ENCODE assay signal across 8 mouse cellular contexts in the genomic region with DNA sequence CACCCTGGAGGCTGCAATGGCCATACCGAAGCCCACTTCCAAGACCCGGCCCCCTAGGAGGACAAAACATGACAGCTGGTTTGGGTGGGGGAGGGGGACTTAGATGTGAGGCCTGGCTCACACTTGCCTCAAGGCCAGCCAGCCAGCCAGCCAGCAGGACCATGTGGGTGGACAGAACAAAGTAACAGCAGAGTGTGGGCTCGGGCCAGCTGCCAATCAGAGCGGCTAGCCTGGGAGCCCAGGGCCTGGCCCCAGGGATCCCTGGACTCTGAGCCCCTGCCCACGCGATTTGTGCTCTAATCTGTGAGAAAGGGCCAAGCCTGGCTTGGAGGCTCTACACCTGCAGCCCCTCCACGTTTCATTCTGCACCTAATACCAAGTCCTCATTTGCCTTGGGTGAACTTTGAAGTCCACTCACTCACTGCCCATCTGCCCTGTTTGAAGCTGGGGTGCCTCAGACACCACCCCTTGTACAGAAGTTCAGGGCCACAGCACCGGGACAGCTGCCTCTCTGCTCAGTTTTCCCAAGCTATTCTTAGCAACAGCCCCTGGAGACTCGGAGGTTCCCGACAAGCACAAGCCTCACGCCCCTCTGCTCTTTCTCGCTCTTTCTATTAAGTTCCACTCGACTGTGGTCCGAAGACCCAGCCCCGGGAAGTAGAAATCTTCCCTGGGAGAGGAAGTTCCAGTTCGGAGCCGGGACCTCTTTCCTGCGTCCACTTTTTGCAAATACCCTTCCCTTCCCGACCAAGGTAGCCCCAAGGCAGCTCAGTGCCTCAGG. TPM values are rescaled to one million over a fixed set of nuclear protein-coding genes. Genes with fewer than 3 reads are reported as not detected.
DNase-seq lines count a peak whose midpoint lies in the region; ATAC-seq and TF ChIP-seq lines count a peak whose summit lies in the region.

No protein-coding gene starts in this region.

- no peak for ATAC-seq in forebrain, embryonic 11.5 days (replicated peaks; ENCODE audit: low FRiP score)
- no peak for ATAC-seq in heart, embryonic 16.5 days (replicated peaks; ENCODE audit: extremely low read depth, insufficient read depth, low FRiP score)
- peak; percentile 3 for ATAC-seq in liver, embryonic 16.5 days (ENCODE audit: low read depth)

- peaks cover 7% of the 10 kb centered on the region for H3K79me3 ChIP-seq in C2C12 (ENCODE audit: low read depth)

- peaks cover 25% of the 10 kb centered on the region for H3K79me2 ChIP-seq in C2C12 (ENCODE audit: control insufficient read depth, insufficient read depth)

- no peak for TF ChIP-seq POLR2A in bone marrow, adult 2 months (IDR thresholded peaks at IDR 0.05; ENCODE audit: borderline replicate concordance, control insufficient read depth, low read depth, low read length)

- TF ChIP-seq CTCF in C2C12 (IDR thresholded peaks at IDR 0.05; ENCODE audit: control insufficient read depth, insufficient read depth, insufficient read length): no peak
- no peak for TF ChIP-seq CTCF in bone marrow, adult 2 months (IDR thresholded peaks at IDR 0.05; ENCODE audit: control insufficient read depth, insufficient read depth, low read length)

- H3K4me2 ChIP-seq in forebrain, embryonic 11.5 days (ENCODE audit: low read depth, low read length, severe bottlenecking): peak overlapping the region; percentile 85
- peak overlapping the region; percentile 75 for H3K4me2 ChIP-seq in heart, embryonic 16.5 days (ENCODE audit: low read depth, low read length)
- peak overlapping the region; percentile 81 for H3K4me2 ChIP-seq in liver, embryonic 16.5 days (ENCODE audit: low read depth, low read length)

- peak; percentile 73 for DNase-seq in forebrain, embryonic 11.5 days (ENCODE audit: low spot score)
- DNase-seq in kidney, postnatal 4 days: peak; percentile 62 to 80
- DNase-seq in retina, postnatal 1 day: peak; percentile 82
- DNase-seq in B cell, adult 2 months: no peak

- 25% methylated on average over 19 of the region's 19 CpGs for WGBS in bone marrow, adult 2 months
- 9% methylated on average over 19 of the region's 19 CpGs for WGBS in forebrain, embryonic 11.5 days
- WGBS in heart, embryonic 16.5 days: 3% methylated on average over 19 of the region's 19 CpGs
- 11% methylated on average over 19 of the region's 19 CpGs for WGBS in liver, embryonic 16.5 days (ENCODE audit: insufficient replicate concordance)

- no peaks in the 10 kb centered on the region; the same call in 1 of the 2 replicates for H3K4me1 ChIP-seq in bone marrow, adult 2 months (ENCODE audit: control insufficient read depth, insufficient read depth, low read length)
- H3K4me1 ChIP-seq in forebrain, embryonic 11.5 days (replicated peaks; ENCODE audit: control insufficient read depth, insufficient read depth, low read length): peaks cover 26% of the 10 kb centered on the region
- peaks cover 30% of the 10 kb centered on the region for H3K4me1 ChIP-seq in heart, embryonic 16.5 days (ENCODE audit: control insufficient read depth, insufficient read depth, low read length)
- H3K4me1 ChIP-seq in liver, embryonic 16.5 days (ENCODE audit: control insufficient read depth, low read depth, low read length): peaks cover 48% of the 10 kb centered on the region

- H3K27ac ChIP-seq in bone marrow, adult 2 months (ENCODE audit: control insufficient read depth, insufficient read depth, low read depth, low read length, poor library complexity): no peak overlapping the region
- H3K27ac ChIP-seq in forebrain, embryonic 11.5 days (ENCODE audit: low read depth, low read length): peak overlapping the region; percentile 90
- peak overlapping the region; percentile 99 for H3K27ac ChIP-seq in heart, embryonic 16.5 days (ENCODE audit: low read length)
- peak overlapping the region; percentile 76 for H3K27ac ChIP-seq in liver, embryonic 16.5 days (ENCODE audit: low read length)

- H3ac ChIP-seq in C2C12 (ENCODE audit: control insufficient read depth, insufficient read length, low read depth): peak overlapping the region; percentile 81

- peaks cover 43% of the 10 kb centered on the region for H3K36me3 ChIP-seq in C2C12 (ENCODE audit: control insufficient read depth, insufficient read depth)
- peaks cover 4% of the 10 kb centered on the region; the same call in 1 of the 2 replicates for H3K36me3 ChIP-seq in forebrain, embryonic 11.5 days (ENCODE audit: control insufficient read depth, insufficient read depth, low read length)
- H3K36me3 ChIP-seq in heart, embryonic 16.5 days (ENCODE audit: control insufficient read depth, insufficient read depth): peaks cover 35% of the 10 kb centered on the region
- peaks cover 16% of the 10 kb centered on the region for H3K36me3 ChIP-seq in liver, embryonic 16.5 days (ENCODE audit: control insufficient read depth, insufficient read depth)

- no peaks in the 10 kb centered on the region for H3K27me3 ChIP-seq in C2C12 (ENCODE audit: control insufficient read depth, insufficient read depth, insufficient read length)
- H3K27me3 ChIP-seq in forebrain, embryonic 11.5 days (ENCODE audit: control insufficient read depth, insufficient read depth, low read length): no peaks in the 10 kb centered on the region
- no peaks in the 10 kb centered on the region for H3K27me3 ChIP-seq in heart, embryonic 16.5 days (ENCODE audit: control insufficient read depth, insufficient read depth, low read length)
- no peaks in the 10 kb centered on the region for H3K27me3 ChIP-seq in liver, embryonic 16.5 days (ENCODE audit: control insufficient read depth, insufficient read depth, low read depth, low read length)

- no peaks in the 10 kb centered on the region for H3K9me3 ChIP-seq in forebrain, embryonic 11.5 days (ENCODE audit: control insufficient read depth, low read length)
- no peaks in the 10 kb centered on the region for H3K9me3 ChIP-seq in heart, embryonic 16.5 days (replicated peaks; ENCODE audit: control insufficient read depth, low read length)
- no peaks in the 10 kb centered on the region for H3K9me3 ChIP-seq in liver, embryonic 16.5 days (replicated peaks; ENCODE audit: control insufficient read depth, low read length)

- H3K4me3 ChIP-seq in C2C12 (ENCODE audit: insufficient read depth, poor library complexity, severe bottlenecking): peak overlapping the region; percentile 37
- H3K4me3 ChIP-seq in bone marrow, adult 2 months (replicated peaks; ENCODE audit: control insufficient read depth, low read depth, low read length): peak overlapping the region; percentile 55
- H3K4me3 ChIP-seq in forebrain, embryonic 11.5 days (ENCODE audit: low read depth, low read length): peak overlapping the region; percentile 39
- H3K4me3 ChIP-seq in heart, embryonic 16.5 days (ENCODE audit: low read length): peak overlapping the region; percentile 50
- H3K4me3 ChIP-seq in liver, embryonic 16.5 days (ENCODE audit: low read depth, low read length): peak overlapping the region; percentile 64

- peak overlapping the region; percentile 59 for H3K9ac ChIP-seq in forebrain, embryonic 11.5 days (ENCODE audit: low read length)
- H3K9ac ChIP-seq in heart, embryonic 16.5 days (ENCODE audit: low read length): peak overlapping the region; percentile 71
- H3K9ac ChIP-seq in liver, embryonic 16.5 days (ENCODE audit: low read depth, low read length): peak overlapping the region; percentile 57

TF ChIP-seq in C2C12, 6 proteins besides CTCF, POLR2A, EP300 and RAD21:
- no peak for TF ChIP-seq MYOD1 (IDR thresholded peaks at IDR 0.05; ENCODE audit: control insufficient read depth, insufficient read length, low read depth)
- TF ChIP-seq MYOG (IDR thresholded peaks at IDR 0.05; ENCODE audit: control insufficient read depth, extremely low read depth, insufficient read length): no peak
- no peak for TF ChIP-seq USF1 (IDR thresholded peaks at IDR 0.05; ENCODE audit: low read depth)

RNA-seq across cellular contexts. Expression of a gene that starts 0.8 kb away (rescaled TPM):
- 48.3 TPM for polyA plus RNA-seq in C2C12 (2012; fragmentation: generic; extraction: Trizol)
- polyA plus RNA-seq in bone marrow, adult 2 months (2011; ENCODE audit: insufficient read depth, insufficient read length, low replicate concordance, missing spikeins): 1.7 and 5.8 TPM in 2 replicates
- 20.4 and 24.1 TPM in 2 replicates for polyA plus RNA-seq in forebrain, embryonic 11.5 days (2014; fragmentation: Nextera tagmentation; extraction: Ambion mirVana)
- polyA plus RNA-seq in heart, embryonic 16.5 days (2015; fragmentation: Nextera tagmentation; extraction: Ambion mirVana): 50.3 and 51.6 TPM in 2 replicates
- polyA plus RNA-seq in liver, embryonic 16.5 days (2015; fragmentation: Nextera tagmentation; extraction: Ambion mirVana): 138 and 166 TPM in 2 replicates

RNA-seq across cellular contexts. Expression of a gene that starts 1.2 kb away (rescaled TPM):
- polyA plus RNA-seq in C2C12 (2012; fragmentation: generic; extraction: Trizol): 159 TPM
- polyA plus RNA-seq in bone marrow, adult 2 months (2011; ENCODE audit: insufficient read depth, insufficient read length, low replicate concordance, missing spikeins): 75.7 and 150 TPM in 2 replicates
- polyA plus RNA-seq in forebrain, embryonic 11.5 days (2014; fragmentation: Nextera tagmentation; extraction: Ambion mirVana): 53.2 and 55.4 TPM in 2 replicates
- polyA plus RNA-seq in heart, embryonic 16.5 days (2015; fragmentation: Nextera tagmentation; extraction: Ambion mirVana): 30.7 and 33.9 TPM in 2 replicates
- polyA plus RNA-seq in liver, embryonic 16.5 days (2015; fragmentation: Nextera tagmentation; extraction: Ambion mirVana): 21.1 and 21.3 TPM in 2 replicates

RNA-seq across cellular contexts. Expression of a gene that starts 11.1 kb away (rescaled TPM):
- polyA plus RNA-seq in C2C12 (2012; fragmentation: generic; extraction: Trizol): 288 TPM
- 72.4 and 80.0 TPM in 2 replicates for polyA plus RNA-seq in bone marrow, adult 2 months (2011; ENCODE audit: insufficient read depth, insufficient read length, low replicate concordance, missing spikeins)
- 219 and 265 TPM in 2 replicates for polyA plus RNA-seq in forebrain, embryonic 11.5 days (2014; fragmentation: Nextera tagmentation; extraction: Ambion mirVana)
- 596 and 743 TPM in 2 replicates for polyA plus RNA-seq in heart, embryonic 16.5 days (2015; fragmentation: Nextera tagmentation; extraction: Ambion mirVana)
- polyA plus RNA-seq in liver, embryonic 16.5 days (2015; fragmentation: Nextera tagmentation; extraction: Ambion mirVana): 220 and 223 TPM in 2 replicates

RNA-seq across cellular contexts. Expression of a gene that starts 32.2 kb away (rescaled TPM):
- 5,397 TPM for polyA plus RNA-seq in C2C12 (2012; fragmentation: generic; extraction: Trizol)
- polyA plus RNA-seq in bone marrow, adult 2 months (2011; ENCODE audit: insufficient read depth, insufficient read length, low replicate concordance, missing spikeins): 1,765 and 2,445 TPM in 2 replicates
- 858 and 895 TPM in 2 replicates for polyA plus RNA-seq in forebrain, embryonic 11.5 days (2014; fragmentation: Nextera tagmentation; extraction: Ambion mirVana)
- polyA plus RNA-seq in heart, embryonic 16.5 days (2015; fragmentation: Nextera tagmentation; extraction: Ambion mirVana): 536 and 549 TPM in 2 replicates
- 460 and 501 TPM in 2 replicates for polyA plus RNA-seq in liver, embryonic 16.5 days (2015; fragmentation: Nextera tagmentation; extraction: Ambion mirVana)

RNA-seq across cellular contexts. Expression of a gene that starts 33.8 kb away (rescaled TPM):
- 57.7 TPM for polyA plus RNA-seq in C2C12 (2012; fragmentation: generic; extraction: Trizol)
- polyA plus RNA-seq in bone marrow, adult 2 months (2011; ENCODE audit: insufficient read depth, insufficient read length, low replicate concordance, missing spikeins): 64.4 and 77.5 TPM in 2 replicates
- polyA plus RNA-seq in forebrain, embryonic 11.5 days (2014; fragmentation: Nextera tagmentation; extraction: Ambion mirVana): 75.6 and 79.4 TPM in 2 replicates
- polyA plus RNA-seq in heart, embryonic 16.5 days (2015; fragmentation: Nextera tagmentation; extraction: Ambion mirVana): 31.9 and 40.1 TPM in 2 replicates
- polyA plus RNA-seq in liver, embryonic 16.5 days (2015; fragmentation: Nextera tagmentation; extraction: Ambion mirVana): 14.6 and 14.8 TPM in 2 replicates

Comparison
In these comparisons a context has a peak if more than half of its experiments do, and no peak if none do; other contexts are left out.
1. DNase-seq: peak in forebrain, embryonic 11.5 days (single experiment), kidney, postnatal 4 days (2 of 2) and retina, postnatal 1 day (single experiment); none in B cell, adult 2 months (0 of 2).
2. Peak in every context shown above with its lines, with median percentiles within 50 percentile points of each other: H3K4me3 ChIP-seq, H3K4me2 ChIP-seq and H3K9ac ChIP-seq.